Mouse (Mus musculus): ENCODE data around the gene Opn1sw. TPM values are rescaled to one million over a fixed set of nuclear protein-coding genes. Genes with fewer than 3 reads are reported as not detected.
A peak's percentile ranks its signal among the peaks of the same experiment; 100 is the strongest.
"Not testable (repeated sequence)": the region's sequence is repeated elsewhere in the genome, so short reads cannot be mapped to it uniquely, and the experiment has no call there.

Opn1sw gene
- total RNA-seq, 2 experiments from 2014 or later, result 0.26 to 0.47 TPM

GRCm38 (mm10) chr6:29396714-29397540, 8.7 kb upstream of the Opn1sw start:
- DNase-seq, result peak; percentile 20

GRCm38 (mm10) chr6:29395910-29396713, 7.8 kb upstream of the Opn1sw start, which contains the start of gene Ccdc136:
Gene Ccdc136, plus strand, starts transcription at chr6:29396309.
- DNase-seq, result peak; percentile 65

GRCm38 (mm10) chr6:29394286-29394685, 6.0 kb upstream of the Opn1sw start:
- DNase-seq, result no peak

- no peak for DNase-seq
Observed at GRCm38 (mm10) chr6:29391802-29392201, 3.5 kb upstream of the Opn1sw start.

GRCm38 (mm10) chr6:29391241-29391640, 3.0 kb upstream of the Opn1sw start:
- not testable (repeated sequence) for DNase-seq

- not testable (repeated sequence) for DNase-seq
Observed at GRCm38 (mm10) chr6:29390500-29390899, 2.2 kb upstream of the Opn1sw start.

- no peak for DNase-seq
Observed at GRCm38 (mm10) chr6:29389425-29389824, 1.2 kb upstream of the Opn1sw start.

GRCm38 (mm10) chr6:29388606-29389080, 375 bp upstream of the Opn1sw start:
- peak; percentile 97 for DNase-seq

- DNase-seq, result no peak
Observed at GRCm38 (mm10) chr6:29382442-29382841, 5.8 kb downstream of the Opn1sw start.

- no peak for DNase-seq
Observed at GRCm38 (mm10) chr6:29379954-29380353, 8.3 kb downstream of the Opn1sw start.

- no peak for DNase-seq
Observed at GRCm38 (mm10) chr6:29378678-29379077, 9.6 kb downstream of the Opn1sw start.

- no peak for DNase-seq
Observed at GRCm38 (mm10) chr6:29377386-29377785, 10.9 kb downstream of the Opn1sw start.

- no peak for DNase-seq
Observed at GRCm38 (mm10) chr6:29365277-29365676, 23.0 kb downstream of the Opn1sw start.

- no peak for DNase-seq
Observed at GRCm38 (mm10) chr6:29363129-29363515, 25.1 kb downstream of the Opn1sw start.

- DNase-seq, result no peak
Observed at GRCm38 (mm10) chr6:29362246-29363128, 25.8 kb downstream of the Opn1sw start.

GRCm38 (mm10) chr6:29360211-29360610, 28.1 kb downstream of the Opn1sw start:
- no peak for DNase-seq

- no peak for DNase-seq
Observed at GRCm38 (mm10) chr6:29359386-29359785, 28.9 kb downstream of the Opn1sw start.

- DNase-seq, result no peak
Observed at GRCm38 (mm10) chr6:29352816-29353215, 35.5 kb downstream of the Opn1sw start.

- DNase-seq, result no peak
Observed at GRCm38 (mm10) chr6:29351613-29352012, 36.7 kb downstream of the Opn1sw start.

- DNase-seq, result no peak
Observed at GRCm38 (mm10) chr6:29348371-29348724, 39.9 kb downstream of the Opn1sw start.

GRCm38 (mm10) chr6:29347665-29348370, 40.5 kb downstream of the Opn1sw start, which contains the start of gene Calu:
Gene Calu, plus strand, starts transcription at chr6:29348069.
- DNase-seq, result peak; percentile 100
